Comparison of ENCODE assay signal across 9 mouse cellular contexts in the genomic region with DNA sequence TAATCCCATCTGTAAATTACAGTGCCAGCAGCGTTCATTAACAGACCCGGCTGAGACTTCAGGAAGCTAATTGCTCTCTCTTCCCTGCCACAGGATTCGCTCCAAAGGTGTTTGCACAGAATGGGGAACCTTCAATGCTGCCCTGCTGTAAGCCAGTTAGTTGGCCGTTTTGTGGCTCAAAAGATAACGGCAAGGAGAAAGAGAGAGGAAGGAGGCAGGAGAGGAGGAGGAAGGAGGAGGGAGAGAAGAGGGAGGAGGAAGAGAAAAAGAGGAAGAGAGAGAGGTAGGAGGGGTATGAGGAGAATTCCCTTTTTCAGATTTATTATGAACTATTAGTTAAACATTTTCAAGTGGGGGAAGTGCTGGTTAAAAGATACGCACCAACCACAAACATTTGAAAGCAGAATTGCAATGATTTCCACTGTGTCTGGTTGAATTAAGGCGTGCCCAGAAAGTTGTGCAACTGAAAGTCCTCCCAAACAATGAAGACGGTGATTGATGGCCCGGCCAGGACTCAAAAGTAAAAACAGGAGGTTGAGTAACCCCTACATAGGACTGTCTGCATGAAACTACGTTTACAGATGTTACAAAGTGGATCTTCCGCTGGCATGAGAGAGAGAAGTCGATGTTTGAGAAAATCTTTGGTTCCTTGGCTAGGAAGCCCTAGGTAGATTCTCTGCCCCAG.
DNase-seq lines count a peak whose midpoint lies in the region; ATAC-seq and TF ChIP-seq lines count a peak whose summit lies in the region.
"Had no signal": no experiment of that assay in that cellular context is flagged by ENCODE, and none has a peak within 500 bp of the region (broad histone marks: within the 10 kb centered on the region; RNA-seq: fewer than 3 reads in every experiment).

No protein-coding gene starts in this region.

- H3K9me3 ChIP-seq in heart, embryonic 13.5 days: no peaks in the 10 kb centered on the region
- no peaks in the 10 kb centered on the region for H3K9me3 ChIP-seq in liver, postnatal 0 days (ENCODE audit: low read length)

- no peak for TF ChIP-seq EP300 in liver, postnatal 0 days (IDR thresholded peaks at IDR 0.05; ENCODE audit: low read depth)

- no peaks in the 10 kb centered on the region for H3K36me3 ChIP-seq in heart, embryonic 13.5 days
- no peaks in the 10 kb centered on the region for H3K36me3 ChIP-seq in liver, postnatal 0 days (replicated peaks; ENCODE audit: insufficient read depth, low read length)
- no peaks in the 10 kb centered on the region for H3K36me3 ChIP-seq in splenic B cell, adult 2 months (ENCODE audit: control insufficient read depth, insufficient read depth, low read length, poor library complexity, severe bottlenecking)

- TF ChIP-seq CTCF in liver, postnatal 0 days (IDR thresholded peaks at IDR 0.05; ENCODE audit: low read depth): no peak

- no peak overlapping the region for H3K4me3 ChIP-seq in heart, embryonic 13.5 days
- peak overlapping the region; percentile 28 for H3K4me3 ChIP-seq in liver, postnatal 0 days (ENCODE audit: low read depth, low read length)

- H3K27me3 ChIP-seq in heart, embryonic 13.5 days (replicated peaks): no peaks in the 10 kb centered on the region
- H3K27me3 ChIP-seq in liver, postnatal 0 days (ENCODE audit: insufficient read depth, low read length): no peaks in the 10 kb centered on the region
- H3K27me3 ChIP-seq in splenic B cell, adult 2 months (ENCODE audit: control insufficient read depth, insufficient read depth, low read length, poor library complexity, severe bottlenecking): no peaks in the 10 kb centered on the region

- intact Hi-C loops in heart, postnatal 14 days (cut with DNase I): no loop called here

- DNase-seq in heart, postnatal 14 days: no peak
- DNase-seq in gonadal fat pad, adult 2 months (ENCODE audit: low read depth): peak; percentile 38
- peak; percentile 46 for DNase-seq in liver, postnatal 0 days
- peak; percentile 7 for DNase-seq in splenic B cell, adult 2 months (ENCODE audit: low read depth, low spot score)
- no peak for DNase-seq in frontal cortex, postnatal 25 days (ENCODE audit: low spot score in 2 of 2)
- no peak for DNase-seq in frontal cortex, postnatal 36 days (ENCODE audit: low spot score in 2 of 2)
- DNase-seq in urinary bladder, postnatal 4 days (ENCODE audit: low spot score in 2 of 2): no peak
- DNase-seq: heart, adult 11 months had no signal

- WGBS in heart, embryonic 13.5 days: 47% methylated on average over 12 of the region's 12 CpGs
- WGBS in liver, postnatal 0 days (ENCODE audit: insufficient replicate concordance): 6% methylated on average over 12 of the region's 12 CpGs

- H3K9ac ChIP-seq in heart, embryonic 13.5 days: no peak overlapping the region; the same call in 1 of the 2 replicates
- no peak overlapping the region for H3K9ac ChIP-seq in liver, postnatal 0 days (replicated peaks)

- H3K4me2 ChIP-seq in heart, embryonic 13.5 days: peak overlapping the region; percentile 28
- H3K4me2 ChIP-seq in liver, postnatal 0 days (ENCODE audit: low read depth, low read length): peak overlapping the region; percentile 46

- peaks cover 37% of the 10 kb centered on the region for H3K4me1 ChIP-seq in heart, embryonic 13.5 days
- H3K4me1 ChIP-seq in liver, postnatal 0 days (ENCODE audit: insufficient read depth): peaks cover 9% of the 10 kb centered on the region

- no peak for ATAC-seq in heart, embryonic 13.5 days (ENCODE audit: extremely low read depth, insufficient number of reproducible peaks, low FRiP score, low TSS enrichment)
- ATAC-seq in liver, postnatal 0 days: peak; percentile 88

- no peak overlapping the region for H3K27ac ChIP-seq in heart, embryonic 13.5 days (replicated peaks)
- peak overlapping the region; percentile 82 for H3K27ac ChIP-seq in liver, postnatal 0 days (ENCODE audit: low read depth)

Comparison
In these comparisons a context has a peak if more than half of its experiments do, and no peak if none do; other contexts are left out.
1. DNase-seq: peak in gonadal fat pad, adult 2 months (single experiment), liver, postnatal 0 days (single experiment) and splenic B cell, adult 2 months (single experiment); none in heart, postnatal 14 days (0 of 2), frontal cortex, postnatal 25 days (0 of 2), frontal cortex, postnatal 36 days (0 of 2) and urinary bladder, postnatal 4 days (0 of 2).